8 mouse cellular contexts compared by ENCODE assay signal in genomic region chr6:116228785-116229525, GRCm38 (mm10). TPM values are rescaled to one million over a fixed set of nuclear protein-coding genes. Genes with fewer than 3 reads are reported as not detected.
DNase-seq lines count a peak whose midpoint lies in the region; ATAC-seq and TF ChIP-seq lines count a peak whose summit lies in the region.

No protein-coding gene starts in this region.

- 62% methylated on average over 12 of the region's 12 CpGs for WGBS in kidney, adult 2 months
- WGBS in kidney, embryonic 14.5 days, result 64% methylated on average over 12 of the region's 12 CpGs
- 66% methylated on average over 12 of the region's 12 CpGs for WGBS in forebrain, embryonic 15.5 days
- 67% methylated on average over 12 of the region's 12 CpGs for WGBS in limb, embryonic 11.5 days
- 67% methylated on average over 12 of the region's 12 CpGs for WGBS in neural tube, embryonic 11.5 days

- no peak overlapping the region for H3K4me3 ChIP-seq in kidney, adult 2 months (ENCODE audit: insufficient read depth, low read depth, low read length)
- no peak overlapping the region for H3K4me3 ChIP-seq in kidney, embryonic 14.5 days (ENCODE audit: low read length)
- H3K4me3 ChIP-seq in forebrain, embryonic 15.5 days, result no peak overlapping the region
- no peak overlapping the region for H3K4me3 ChIP-seq in limb, embryonic 11.5 days (ENCODE audit: low read depth, low read length)
- no peak overlapping the region for H3K4me3 ChIP-seq in neural tube, embryonic 11.5 days (ENCODE audit: low read depth, low read length)
- no peak overlapping the region for H3K4me3 ChIP-seq in testis, adult 2 months (ENCODE audit: control insufficient read depth, low read depth, low read length)

- no peak overlapping the region for H3K27ac ChIP-seq in kidney, adult 2 months (ENCODE audit: insufficient read depth, low read depth, low read length)
- no peak overlapping the region for H3K27ac ChIP-seq in kidney, embryonic 14.5 days (ENCODE audit: low read depth, low read length)
- no peak overlapping the region for H3K27ac ChIP-seq in forebrain, embryonic 15.5 days (replicated peaks)
- H3K27ac ChIP-seq in limb, embryonic 11.5 days (replicated peaks; ENCODE audit: low read depth, low read length), result no peak overlapping the region
- no peak overlapping the region for H3K27ac ChIP-seq in neural tube, embryonic 11.5 days (ENCODE audit: low read depth, low read length)
- H3K27ac ChIP-seq in testis, adult 2 months (ENCODE audit: control insufficient read depth, insufficient read depth, low read depth, low read length), result no peak overlapping the region

- peaks cover 10% of the 10 kb centered on the region for H3K36me3 ChIP-seq in kidney, adult 2 months (ENCODE audit: control insufficient read depth, insufficient read depth, low read length)
- H3K36me3 ChIP-seq in kidney, embryonic 14.5 days (ENCODE audit: control insufficient read depth, insufficient read depth, low read length), result peaks cover 57% of the 10 kb centered on the region
- H3K36me3 ChIP-seq in forebrain, embryonic 15.5 days, result peaks cover 73% of the 10 kb centered on the region
- peaks cover 11% of the 10 kb centered on the region for H3K36me3 ChIP-seq in limb, embryonic 11.5 days (ENCODE audit: control insufficient read depth, insufficient read depth, low read length)
- H3K36me3 ChIP-seq in neural tube, embryonic 11.5 days (ENCODE audit: control insufficient read depth, insufficient read depth, low read length), result peaks cover 2% of the 10 kb centered on the region; the same call in 1 of the 2 replicates
- H3K36me3 ChIP-seq in testis, adult 2 months (ENCODE audit: control insufficient read depth, insufficient read depth, low read length), result no peaks in the 10 kb centered on the region; the same call in 1 of the 2 replicates

- H3K9ac ChIP-seq in kidney, embryonic 14.5 days (ENCODE audit: low read depth, low read length), result no peak overlapping the region
- no peak overlapping the region for H3K9ac ChIP-seq in forebrain, embryonic 15.5 days (replicated peaks)
- H3K9ac ChIP-seq in limb, embryonic 11.5 days (ENCODE audit: low read length), result no peak overlapping the region
- H3K9ac ChIP-seq in neural tube, embryonic 11.5 days (ENCODE audit: low read length), result no peak overlapping the region

- no peaks in the 10 kb centered on the region for H3K9me3 ChIP-seq in kidney, embryonic 14.5 days (ENCODE audit: control insufficient read depth, low read length)
- no peaks in the 10 kb centered on the region for H3K9me3 ChIP-seq in forebrain, embryonic 15.5 days
- no peaks in the 10 kb centered on the region for H3K9me3 ChIP-seq in limb, embryonic 11.5 days (ENCODE audit: control insufficient read depth, low read length)
- no peaks in the 10 kb centered on the region for H3K9me3 ChIP-seq in neural tube, embryonic 11.5 days (ENCODE audit: control insufficient read depth, low read length)

- H3K4me2 ChIP-seq in kidney, embryonic 14.5 days (replicated peaks; ENCODE audit: low read depth, low read length), result no peak overlapping the region
- H3K4me2 ChIP-seq in forebrain, embryonic 15.5 days (replicated peaks), result no peak overlapping the region
- no peak overlapping the region for H3K4me2 ChIP-seq in limb, embryonic 11.5 days (ENCODE audit: low read depth, severe bottlenecking)
- no peak overlapping the region for H3K4me2 ChIP-seq in neural tube, embryonic 11.5 days (ENCODE audit: low read depth)

- H3K4me1 ChIP-seq in kidney, adult 2 months (ENCODE audit: control insufficient read depth, insufficient read depth, low read length), result no peaks in the 10 kb centered on the region
- no peaks in the 10 kb centered on the region for H3K4me1 ChIP-seq in kidney, embryonic 14.5 days (ENCODE audit: control insufficient read depth, insufficient read depth, low read length)
- no peaks in the 10 kb centered on the region for H3K4me1 ChIP-seq in forebrain, embryonic 15.5 days
- H3K4me1 ChIP-seq in limb, embryonic 11.5 days (ENCODE audit: control insufficient read depth, insufficient read depth, low read length), result no peaks in the 10 kb centered on the region
- no peaks in the 10 kb centered on the region for H3K4me1 ChIP-seq in neural tube, embryonic 11.5 days (ENCODE audit: control insufficient read depth, insufficient read depth, low read length)
- H3K4me1 ChIP-seq in testis, adult 2 months (ENCODE audit: control insufficient read depth, insufficient read depth, low read length), result no peaks in the 10 kb centered on the region

- peak; percentile 92 for TF ChIP-seq CTCF in kidney, adult 2 months (conservative IDR thresholded peaks at IDR 0.05; ENCODE audit: insufficient read depth, insufficient read length, low read depth, low read length)
- TF ChIP-seq CTCF in testis, adult 2 months (IDR thresholded peaks at IDR 0.05; ENCODE audit: control insufficient read depth, insufficient read depth, insufficient replicate concordance, low read depth, low read length), result peak; percentile 89; the same call in 1 of the 2 replicates

- no peak for ATAC-seq in kidney, embryonic 14.5 days (ENCODE audit: low FRiP score, low TSS enrichment)
- ATAC-seq in forebrain, embryonic 15.5 days (replicated peaks), result peak; percentile 60
- ATAC-seq in inflammation-experienced regulatory T-cells, adult 6 months, result peak; percentile 85
- no peak for ATAC-seq in limb, embryonic 11.5 days (ENCODE audit: insufficient number of reproducible peaks, low FRiP score, low TSS enrichment, low read depth)
- no peak for ATAC-seq in neural tube, embryonic 11.5 days (ENCODE audit: insufficient read depth, low FRiP score, low TSS enrichment)

- TF ChIP-seq POLR2A in kidney, adult 2 months (IDR thresholded peaks at IDR 0.05; ENCODE audit: low read depth, low read length), result no peak
- no peak for TF ChIP-seq POLR2A in testis, adult 2 months (IDR thresholded peaks at IDR 0.05; ENCODE audit: control insufficient read depth, low read depth, low read length)

- peak; percentile 73 for DNase-seq in kidney, adult 2 months
- peak; percentile 62 for DNase-seq in c-Kit-positive CD71-negative TER-119-negative erythroid progenitor cells, embryonic 14.5 days (ENCODE audit: low read depth)
- peak; percentile 78 for DNase-seq in limb, embryonic 11.5 days (ENCODE audit: low spot score)
- DNase-seq in neural tube, embryonic 11.5 days (ENCODE audit: low spot score), result peak; percentile 78

- H3K27me3 ChIP-seq in kidney, adult 2 months (replicated peaks; ENCODE audit: control insufficient read depth, insufficient read depth, low read length), result no peaks in the 10 kb centered on the region
- no peaks in the 10 kb centered on the region for H3K27me3 ChIP-seq in kidney, embryonic 14.5 days (ENCODE audit: control insufficient read depth, insufficient read depth, low read length)
- no peaks in the 10 kb centered on the region for H3K27me3 ChIP-seq in forebrain, embryonic 15.5 days
- no peaks in the 10 kb centered on the region for H3K27me3 ChIP-seq in limb, embryonic 11.5 days (ENCODE audit: control insufficient read depth, insufficient read depth, low read length)
- H3K27me3 ChIP-seq in neural tube, embryonic 11.5 days (ENCODE audit: control insufficient read depth, insufficient read depth, low read length), result no peaks in the 10 kb centered on the region
- no peaks in the 10 kb centered on the region for H3K27me3 ChIP-seq in testis, adult 2 months (ENCODE audit: control insufficient read depth, insufficient read depth, low read length)

RNA-seq across cellular contexts. Expression of gene Washc2, which starts 21.1 kb away (rescaled TPM):
- polyA plus RNA-seq in kidney, adult 2 months (2012; rRNA removed), result 54.8 and 61.9 TPM in 2 replicates
- polyA plus RNA-seq in kidney, embryonic 14.5 days (2014; fragmentation: Nextera tagmentation; extraction: Ambion mirVana), result 28.4 and 58.6 TPM in 2 replicates
- 58.1 and 60.1 TPM in 2 replicates for polyA plus RNA-seq in forebrain, embryonic 15.5 days (2015; fragmentation: Nextera tagmentation; extraction: Ambion mirVana)
- 10 to 100 TPM; 32.1 to 46.4 (median 45.6) TPM for polyA plus RNA-seq in inflammation-experienced regulatory T-cells, adult 6 months (2017; shearing (Covaris generic))
- polyA plus RNA-seq in limb, embryonic 11.5 days (2014; fragmentation: Nextera tagmentation; extraction: Ambion mirVana), result 45.7 and 55.5 TPM in 2 replicates
- 52.1 and 64.7 TPM in 2 replicates for polyA plus RNA-seq in neural tube, embryonic 11.5 days (2014; fragmentation: Nextera tagmentation; extraction: Ambion mirVana)
- 11.3 and 12.0 TPM in 2 replicates for polyA plus RNA-seq in testis, adult 2 months (2012; rRNA removed)

RNA-seq across cellular contexts. Expression of gene Zfand4, which starts 35.1 kb away (rescaled TPM):
- 0.20 and 0.22 TPM in 2 replicates for polyA plus RNA-seq in kidney, adult 2 months (2012; rRNA removed)
- 5.9 and 8.3 TPM in 2 replicates for polyA plus RNA-seq in kidney, embryonic 14.5 days (2014; fragmentation: Nextera tagmentation; extraction: Ambion mirVana)
- 8.1 and 8.3 TPM in 2 replicates for polyA plus RNA-seq in forebrain, embryonic 15.5 days (2015; fragmentation: Nextera tagmentation; extraction: Ambion mirVana)
- polyA plus RNA-seq in inflammation-experienced regulatory T-cells, adult 6 months (2017; shearing (Covaris generic)), result 1 to 10 TPM in 2 of 3 experiments, under 1 TPM in 1; 0.75 to 4.5 (median 2.4) TPM
- 6.9 and 7.3 TPM in 2 replicates for polyA plus RNA-seq in limb, embryonic 11.5 days (2014; fragmentation: Nextera tagmentation; extraction: Ambion mirVana)
- polyA plus RNA-seq in neural tube, embryonic 11.5 days (2014; fragmentation: Nextera tagmentation; extraction: Ambion mirVana), result 5.4 and 7.1 TPM in 2 replicates
- 108 and 157 TPM in 2 replicates for polyA plus RNA-seq in testis, adult 2 months (2012; rRNA removed)

RNA-seq across cellular contexts. Expression of gene Tmcc1, which starts 35.7 kb away (rescaled TPM):
- polyA plus RNA-seq in kidney, adult 2 months (2012; rRNA removed), result 8.6 and 10.1 TPM in 2 replicates
- polyA plus RNA-seq in kidney, embryonic 14.5 days (2014; fragmentation: Nextera tagmentation; extraction: Ambion mirVana), result 14.1 and 17.6 TPM in 2 replicates
- polyA plus RNA-seq in forebrain, embryonic 15.5 days (2015; fragmentation: Nextera tagmentation; extraction: Ambion mirVana), result 36.5 and 36.7 TPM in 2 replicates
- 10 to 100 TPM; 12.9 to 43.8 (median 31.4) TPM for polyA plus RNA-seq in inflammation-experienced regulatory T-cells, adult 6 months (2017; shearing (Covaris generic))
- polyA plus RNA-seq in limb, embryonic 11.5 days (2014; fragmentation: Nextera tagmentation; extraction: Ambion mirVana), result 13.4 and 13.8 TPM in 2 replicates
- 18.6 and 19.8 TPM in 2 replicates for polyA plus RNA-seq in neural tube, embryonic 11.5 days (2014; fragmentation: Nextera tagmentation; extraction: Ambion mirVana)
- 89.6 and 97.7 TPM in 2 replicates for polyA plus RNA-seq in testis, adult 2 months (2012; rRNA removed)

Comparison
In these comparisons a context has a peak if more than half of its experiments do, and no peak if none do; other contexts are left out.
1. ATAC-seq: peak in forebrain, embryonic 15.5 days (single experiment) and inflammation-experienced regulatory T-cells, adult 6 months (single experiment); none in kidney, embryonic 14.5 days (single experiment), limb, embryonic 11.5 days (single experiment) and neural tube, embryonic 11.5 days (single experiment).
2. RNA of gene Zfand4, which starts 35.1 kb away (polyA plus RNA-seq): 108 to 157 TPM in testis, adult 2 months; 8.1 to 8.3 TPM in forebrain, embryonic 15.5 days, 5.9 to 8.3 TPM in kidney, embryonic 14.5 days, 5.4 to 7.1 TPM in neural tube, embryonic 11.5 days, 6.9 to 7.3 TPM in limb, embryonic 11.5 days, 0.75 to 4.5 TPM in inflammation-experienced regulatory T-cells, adult 6 months and 0.20 to 0.22 TPM in kidney, adult 2 months; every median in the first group is over 10 times any median in the second.
3. Peak in every context shown above with its lines, with median percentiles within 50 percentile points of each other: DNase-seq.